ENCODE assay signal across 25 mouse cellular contexts in genomic region chr1:131771440-131771839, GRCm38 (mm10). TPM values are rescaled to one million over a fixed set of nuclear protein-coding genes. Genes with fewer than 3 reads are reported as not detected.
DNase-seq lines count a peak whose midpoint lies in the region; ATAC-seq and TF ChIP-seq lines count a peak whose summit lies in the region.
"Had no signal": no experiment of that assay in that cellular context is flagged by ENCODE, and none has a peak within 500 bp of the region (broad histone marks: within the 10 kb centered on the region; RNA-seq: fewer than 3 reads in every experiment).

No protein-coding gene starts in this region.

- H3K9me3 ChIP-seq in forebrain, embryonic 13.5 days (replicated peaks) = no peaks in the 10 kb centered on the region
- H3K9me3 ChIP-seq in forebrain, embryonic 12.5 days = no peaks in the 10 kb centered on the region
- no peaks in the 10 kb centered on the region for H3K9me3 ChIP-seq in hindbrain, postnatal 0 days (ENCODE audit: low read length)
- no peaks in the 10 kb centered on the region for H3K9me3 ChIP-seq in hindbrain, embryonic 14.5 days (ENCODE audit: control insufficient read depth, low read length)
- H3K9me3 ChIP-seq: embryonic facial prominence, embryonic 13.5 days; G1E; heart, embryonic 10.5 days; heart, embryonic 15.5 days; hindbrain, embryonic 10.5 days; hindbrain, embryonic 15.5 days had no signal

- no peak overlapping the region for H3K4me2 ChIP-seq in forebrain, embryonic 13.5 days
- no peak overlapping the region for H3K4me2 ChIP-seq in forebrain, embryonic 12.5 days
- no peak overlapping the region for H3K4me2 ChIP-seq in hindbrain, postnatal 0 days (ENCODE audit: low read depth, low read length)
- no peak overlapping the region for H3K4me2 ChIP-seq in hindbrain, embryonic 14.5 days (replicated peaks)
- H3K4me2 ChIP-seq: embryonic facial prominence, embryonic 13.5 days; heart, embryonic 15.5 days; hindbrain, embryonic 15.5 days had no signal

- ATAC-seq in forebrain, embryonic 13.5 days = no peak
- no peak for ATAC-seq in forebrain, embryonic 12.5 days (ENCODE audit: low FRiP score)
- no peak for ATAC-seq in hindbrain, postnatal 0 days
- no peak for ATAC-seq in hindbrain, embryonic 14.5 days (ENCODE audit: low FRiP score)
- ATAC-seq: CD4-positive, CD25-positive, alpha-beta regulatory T cell, adult 4 months; inflammation-experienced regulatory T-cells, adult 6 months; intestine, postnatal 0 days had no signal

- intact Hi-C loops in heart, postnatal 10 days (cut with DNase I) = no loop called here

- H3K27ac ChIP-seq in forebrain, embryonic 13.5 days = peak overlapping the region; percentile 55
- H3K27ac ChIP-seq in forebrain, embryonic 12.5 days = no peak overlapping the region
- H3K27ac ChIP-seq in hindbrain, postnatal 0 days = peak overlapping the region; percentile 26; the same call in 1 of the 2 replicates
- no peak overlapping the region for H3K27ac ChIP-seq in hindbrain, embryonic 14.5 days
- H3K27ac ChIP-seq: embryonic facial prominence, embryonic 13.5 days; gastrocnemius, adult 2 months; heart, embryonic 10.5 days; hindbrain, embryonic 10.5 days had no signal

- H3K4me3 ChIP-seq in forebrain, embryonic 13.5 days = no peak overlapping the region
- H3K4me3 ChIP-seq in forebrain, embryonic 12.5 days (replicated peaks) = no peak overlapping the region
- H3K4me3 ChIP-seq in hindbrain, postnatal 0 days (ENCODE audit: low read length) = no peak overlapping the region
- no peak overlapping the region for H3K4me3 ChIP-seq in hindbrain, embryonic 14.5 days (replicated peaks; ENCODE audit: low read length)
- H3K4me3 ChIP-seq: embryonic facial prominence, embryonic 13.5 days; gastrocnemius, adult 2 months; heart, embryonic 10.5 days; heart, embryonic 15.5 days; hindbrain, embryonic 10.5 days; hindbrain, embryonic 15.5 days had no signal

- TF ChIP-seq CTCF in hindbrain, postnatal 0 days (IDR thresholded peaks at IDR 0.05; ENCODE audit: low read depth) = no peak

- peak; percentile 67 for DNase-seq in heart, adult 11 months
- no peak for DNase-seq in heart, postnatal 10 days
- DNase-seq in hindbrain, postnatal 0 days (ENCODE audit: low spot score) = no peak
- DNase-seq in hindbrain, embryonic 14.5 days (ENCODE audit: low spot score) = no peak
- DNase-seq in cerebellum, adult 9-10 months = no peak
- DNase-seq: adrenal gland, adult 8-10 months; adrenal gland, postnatal 36 days; B cell, adult 2 months; cerebellum, adult 11 months; cerebellum, adult 8-10 months; cerebellum, postnatal 25 days; gastrocnemius, adult 2 months; gastrocnemius, postnatal 25 days had no signal

- no peaks in the 10 kb centered on the region for H3K36me3 ChIP-seq in forebrain, embryonic 13.5 days (ENCODE audit: poor library complexity, severe bottlenecking)
- no peaks in the 10 kb centered on the region for H3K36me3 ChIP-seq in forebrain, embryonic 12.5 days (replicated peaks)
- no peaks in the 10 kb centered on the region for H3K36me3 ChIP-seq in hindbrain, postnatal 0 days (ENCODE audit: insufficient read depth, low read length)
- no peaks in the 10 kb centered on the region for H3K36me3 ChIP-seq in hindbrain, embryonic 14.5 days (replicated peaks; ENCODE audit: control insufficient read depth, insufficient read depth)
- H3K36me3 ChIP-seq: embryonic facial prominence, embryonic 13.5 days; G1E; heart, embryonic 10.5 days; heart, embryonic 15.5 days; hindbrain, embryonic 10.5 days; hindbrain, embryonic 15.5 days had no signal

- peaks cover 16% of the 10 kb centered on the region for H3K4me1 ChIP-seq in forebrain, embryonic 13.5 days
- peaks cover 6% of the 10 kb centered on the region for H3K4me1 ChIP-seq in forebrain, embryonic 12.5 days
- H3K4me1 ChIP-seq in hindbrain, postnatal 0 days (ENCODE audit: insufficient read depth, low read length) = no peaks in the 10 kb centered on the region
- no peaks in the 10 kb centered on the region for H3K4me1 ChIP-seq in hindbrain, embryonic 14.5 days (replicated peaks; ENCODE audit: control insufficient read depth, insufficient read depth, low read length)
- H3K4me1 ChIP-seq: heart, embryonic 10.5 days; hindbrain, embryonic 10.5 days had no signal

- H3K27me3 ChIP-seq in forebrain, embryonic 13.5 days = no peaks in the 10 kb centered on the region
- no peaks in the 10 kb centered on the region for H3K27me3 ChIP-seq in forebrain, embryonic 12.5 days
- no peaks in the 10 kb centered on the region for H3K27me3 ChIP-seq in hindbrain, postnatal 0 days (ENCODE audit: insufficient read depth, low read length)
- no peaks in the 10 kb centered on the region for H3K27me3 ChIP-seq in hindbrain, embryonic 14.5 days (ENCODE audit: control insufficient read depth, insufficient read depth, low read length)
- H3K27me3 ChIP-seq: embryonic facial prominence, embryonic 13.5 days; hindbrain, embryonic 15.5 days had no signal

- no peak overlapping the region for H3K9ac ChIP-seq in forebrain, embryonic 13.5 days
- no peak overlapping the region for H3K9ac ChIP-seq in forebrain, embryonic 12.5 days
- no peak overlapping the region for H3K9ac ChIP-seq in hindbrain, postnatal 0 days (replicated peaks; ENCODE audit: low read length)
- H3K9ac ChIP-seq in hindbrain, embryonic 14.5 days = no peak overlapping the region
- H3K9ac ChIP-seq: embryonic facial prominence, embryonic 13.5 days; heart, embryonic 15.5 days; hindbrain, embryonic 15.5 days had no signal

RNA-seq across cellular contexts. Expression of gene Pm20d1, which starts 25.7 kb away (rescaled TPM):
- polyA plus RNA-seq in forebrain, embryonic 13.5 days (2015; fragmentation: Nextera tagmentation; extraction: Ambion mirVana) = 0.15 and 0.16 TPM in 2 replicates
- 0.34 and 0.35 TPM in 2 replicates for polyA plus RNA-seq in forebrain, embryonic 12.5 days (2016; fragmentation: Nextera tagmentation; extraction: Ambion mirVana)
- 1 to 10 TPM; 3.0 to 4.0 TPM for total RNA-seq in heart, postnatal 10 days (2021)
- 0.04 and 0.63 TPM in 2 replicates for total RNA-seq in hindbrain, postnatal 0 days (2014; rRNA removed)
- 0.54 and 0.60 TPM in 2 replicates for polyA plus RNA-seq in hindbrain, postnatal 0 days (2015; fragmentation: Nextera tagmentation; extraction: Ambion mirVana)
- 0.50 and 0.71 TPM in 2 replicates for polyA plus RNA-seq in hindbrain, embryonic 14.5 days (2014; fragmentation: Nextera tagmentation; extraction: Ambion mirVana)
- polyA plus RNA-seq: G1E had no signal

RNA-seq across cellular contexts. Expression of gene Slc26a9, which starts 27.6 kb away (rescaled TPM):
- 0.05 and 0.06 TPM in 2 replicates for polyA plus RNA-seq in forebrain, embryonic 13.5 days (2015; fragmentation: Nextera tagmentation; extraction: Ambion mirVana)
- not detected in 2 replicates for polyA plus RNA-seq in forebrain, embryonic 12.5 days (2016; fragmentation: Nextera tagmentation; extraction: Ambion mirVana)
- not detected for total RNA-seq in heart, postnatal 10 days (2021)
- total RNA-seq in hindbrain, postnatal 0 days (2014; rRNA removed) = 0.07 and 0.37 TPM in 2 replicates
- 0.09 and 0.10 TPM in 2 replicates for polyA plus RNA-seq in hindbrain, postnatal 0 days (2015; fragmentation: Nextera tagmentation; extraction: Ambion mirVana)
- 0.05 and 0.07 TPM in 2 replicates for polyA plus RNA-seq in hindbrain, embryonic 14.5 days (2014; fragmentation: Nextera tagmentation; extraction: Ambion mirVana)
- total RNA-seq: adrenal gland, postnatal 36 days; gastrocnemius, adult 2 months; gastrocnemius, postnatal 25 days; granulocyte monocyte progenitor cell, adult 5-6 weeks had no signal
- polyA plus RNA-seq: CD4-positive, CD25-positive, alpha-beta regulatory T cell, adult 4 months; embryonic facial prominence, embryonic 13.5 days; inflammation-experienced regulatory T-cells, adult 6 months had no signal

RNA-seq across cellular contexts. Expression of gene Slc41a1, which starts 55.9 kb away (rescaled TPM):
- 10.5 and 11.3 TPM in 2 replicates for polyA plus RNA-seq in forebrain, embryonic 13.5 days (2015; fragmentation: Nextera tagmentation; extraction: Ambion mirVana)
- 10.2 and 11.5 TPM in 2 replicates for polyA plus RNA-seq in forebrain, embryonic 12.5 days (2016; fragmentation: Nextera tagmentation; extraction: Ambion mirVana)
- 10 to 100 TPM; 27.0 to 28.9 TPM for total RNA-seq in heart, postnatal 10 days (2021)
- 41.4 and 48.0 TPM in 2 replicates for total RNA-seq in hindbrain, postnatal 0 days (2014; rRNA removed)
- 20.9 and 23.6 TPM in 2 replicates for polyA plus RNA-seq in hindbrain, postnatal 0 days (2015; fragmentation: Nextera tagmentation; extraction: Ambion mirVana)
- polyA plus RNA-seq in hindbrain, embryonic 14.5 days (2014; fragmentation: Nextera tagmentation; extraction: Ambion mirVana) = 14.3 and 17.3 TPM in 2 replicates

Comparison
In these comparisons a context has a peak if more than half of its experiments do, and no peak if none do; other contexts are left out.
1. H3K27ac ChIP-seq: peak in forebrain, embryonic 13.5 days (single experiment) and hindbrain, postnatal 0 days (single experiment); none in forebrain, embryonic 12.5 days (single experiment) and hindbrain, embryonic 14.5 days (single experiment).